Comparison of ENCODE assay signal across 18 mouse cellular contexts in genomic region chr13:103344749-103345148, GRCm38 (mm10).
"Had no signal": no experiment of that assay in that cellular context is flagged by ENCODE, and none has a peak within 500 bp of the region (broad histone marks: within the 10 kb centered on the region; RNA-seq: fewer than 3 reads in every experiment).

No protein-coding gene starts in this region.

- H3K27ac ChIP-seq: midbrain, embryonic 10.5 days; midbrain, embryonic 12.5 days; neural tube, embryonic 13.5 days; neural tube, embryonic 15.5 days had no signal

- H3K27me3 ChIP-seq: midbrain, embryonic 12.5 days; neural tube, embryonic 13.5 days; neural tube, embryonic 15.5 days had no signal

- H3K4me1 ChIP-seq: midbrain, embryonic 10.5 days; midbrain, embryonic 12.5 days; neural tube, embryonic 13.5 days; neural tube, embryonic 15.5 days had no signal

- H3K9me3 ChIP-seq: midbrain, embryonic 10.5 days; midbrain, embryonic 12.5 days; neural tube, embryonic 13.5 days; neural tube, embryonic 15.5 days had no signal

- ATAC-seq: midbrain, embryonic 16.5 days had no signal

- H3K4me2 ChIP-seq: lung, embryonic 14.5 days; midbrain, embryonic 12.5 days; neural tube, embryonic 13.5 days; neural tube, embryonic 15.5 days had no signal

- H3K36me3 ChIP-seq: midbrain, embryonic 10.5 days; midbrain, embryonic 12.5 days; neural tube, embryonic 13.5 days; neural tube, embryonic 15.5 days had no signal

- H3K9ac ChIP-seq: lung, embryonic 14.5 days; midbrain, embryonic 12.5 days; neural tube, embryonic 13.5 days; neural tube, embryonic 15.5 days had no signal

- H3K4me3 ChIP-seq: midbrain, embryonic 10.5 days; midbrain, embryonic 12.5 days; myocyte; neural tube, embryonic 13.5 days; neural tube, embryonic 15.5 days had no signal

- DNase-seq: lung, adult 18-20 months; lung, embryonic 14.5 days; lung, postnatal 10 days; lung, postnatal 4 days; midbrain, embryonic 14.5 days; retina, postnatal 1 day; right cerebral cortex, adult 18-20 months; right cerebral cortex, postnatal 4 days; spleen, adult 18-20 months; thymus, adult 2 months; thymus, postnatal 25 days; thymus, postnatal 4 days had no signal
